9 mouse cellular contexts compared by ENCODE assay signal in genomic region chr13:28651810-28652209, GRCm38 (mm10).
DNase-seq lines count a peak whose midpoint lies in the region; ATAC-seq lines count a peak whose summit lies in the region.
"Had no signal": no experiment of that assay in that cellular context is flagged by ENCODE, and none has a peak within 500 bp of the region (broad histone marks: within the 10 kb centered on the region; RNA-seq: fewer than 3 reads in every experiment).

No protein-coding gene starts in this region.

- no peak for DNase-seq in limb, embryonic 10.5 days (ENCODE audit: low spot score)
- DNase-seq in cerebellum, postnatal 10 days, result peak; percentile 72 to 79
- peak; percentile 29 for DNase-seq in gastrocnemius, postnatal 14 days
- DNase-seq in layer of hippocampus, postnatal 36 days, result peak; percentile 27 to 34
- no peak for DNase-seq in spleen, postnatal 14 days (ENCODE audit: low spot score in 2 of 2)

- H3K27me3 ChIP-seq in limb, embryonic 12.5 days, result no peaks in the 10 kb centered on the region
- no peaks in the 10 kb centered on the region for H3K27me3 ChIP-seq in limb, embryonic 10.5 days (ENCODE audit: low read depth, poor library complexity, severe bottlenecking)
- H3K27me3 ChIP-seq: lung, embryonic 15.5 days; stomach, embryonic 15.5 days had no signal

- H3K4me1 ChIP-seq in limb, embryonic 12.5 days (replicated peaks), result peaks cover 19% of the 10 kb centered on the region
- H3K4me1 ChIP-seq in limb, embryonic 10.5 days, result peaks cover 12% of the 10 kb centered on the region
- H3K4me1 ChIP-seq: stomach, embryonic 15.5 days had no signal

- H3K4me2 ChIP-seq in limb, embryonic 12.5 days, result no peak overlapping the region
- H3K4me2 ChIP-seq: lung, embryonic 15.5 days; stomach, embryonic 15.5 days had no signal

- 0 out of 2 replicates have a peak overlapping the region, but pooled peaks have one; percentile 50 for H3K27ac ChIP-seq in limb, embryonic 12.5 days
- no peak overlapping the region for H3K27ac ChIP-seq in limb, embryonic 10.5 days
- H3K27ac ChIP-seq: lung, embryonic 15.5 days; stomach, embryonic 15.5 days had no signal

- no peak overlapping the region for H3K4me3 ChIP-seq in limb, embryonic 12.5 days (replicated peaks)
- H3K4me3 ChIP-seq in limb, embryonic 10.5 days, result no peak overlapping the region
- H3K4me3 ChIP-seq: lung, embryonic 15.5 days; stomach, embryonic 15.5 days had no signal

- H3K9me3 ChIP-seq in limb, embryonic 12.5 days, result no peaks in the 10 kb centered on the region
- H3K9me3 ChIP-seq in limb, embryonic 10.5 days (replicated peaks), result no peaks in the 10 kb centered on the region
- H3K9me3 ChIP-seq: lung, embryonic 15.5 days; stomach, embryonic 15.5 days had no signal

- intact Hi-C loops in gastrocnemius, postnatal 14 days (cut with DNase I; ENCODE audit: low total_unique reads), result no loop called here

- 91% methylated on average over 2 of the region's 2 CpGs for WGBS in limb, embryonic 12.5 days
- 91% methylated on average over 2 of the region's 2 CpGs for WGBS in limb, embryonic 10.5 days

- H3K9ac ChIP-seq in limb, embryonic 12.5 days (replicated peaks), result no peak overlapping the region
- H3K9ac ChIP-seq: lung, embryonic 15.5 days; stomach, embryonic 15.5 days had no signal

- H3K36me3 ChIP-seq in limb, embryonic 12.5 days, result peaks cover 3% of the 10 kb centered on the region; the same call in 1 of the 2 replicates
- H3K36me3 ChIP-seq in limb, embryonic 10.5 days, result no peaks in the 10 kb centered on the region; the same call in 1 of the 2 replicates
- H3K36me3 ChIP-seq: lung, embryonic 15.5 days; stomach, embryonic 15.5 days had no signal

- no peak for ATAC-seq in limb, embryonic 12.5 days (ENCODE audit: insufficient number of reproducible peaks, insufficient read depth, low FRiP score, low TSS enrichment, low read depth)
- ATAC-seq in megakaryocyte, adult 5-6 weeks (ENCODE audit: poor library complexity, severe bottlenecking), result no peak

Comparison
In these comparisons a context has a peak if more than half of its experiments do, and no peak if none do; other contexts are left out.
1. DNase-seq: peak in cerebellum, postnatal 10 days (2 of 2), gastrocnemius, postnatal 14 days (single experiment) and layer of hippocampus, postnatal 36 days (2 of 2); none in limb, embryonic 10.5 days (single experiment) and spleen, postnatal 14 days (0 of 2).